Mouse (Mus musculus) heart, adult 2 months (tissue): ENCODE measurements at regions not wholly inside any gene's neighbourhood (a gene's known extent, or its start where the extent isn't known, plus 50 kb on each side); places are given as distances from the start of the nearest gene placed in this dataset.

Experiments used
- DNase-seq, 2 experiments: peaks; one replicate each; pipeline ENCODE4 v3.0.0; 2021
- H3K27ac ChIP-seq: fragments of 200-600 bp; 2 replicates; pipeline ENCODE4 v1.8.1; 2022
- H3K27me3 ChIP-seq: fragments of 200-500 bp; 2 replicates; pipeline ENCODE4 v1.6.1; 2012; ENCODE audit warnings: mild to moderate bottlenecking, low read length, inconsistent platforms, mixed read lengths; ENCODE audit not compliant: control insufficient read depth, insufficient read depth
- H3K36me3 ChIP-seq: fragments of 200-500 bp; 2 replicates; pipeline ENCODE4 v1.6.1; 2012; ENCODE audit warnings: low read length, inconsistent platforms; ENCODE audit not compliant: control insufficient read depth, insufficient read depth
- H3K4me1 ChIP-seq: fragments of 200-500 bp; 2 replicates; pipeline ENCODE4 v1.6.1; 2011; ENCODE audit warnings: low read length; ENCODE audit not compliant: control insufficient read depth, insufficient read depth
- H3K4me3 ChIP-seq: fragments of 200-600 bp; 2 replicates; pipeline ENCODE4 v1.8.1; 2022
- H3K79me2 ChIP-seq: fragments of 200-500 bp; replicated peaks from 2 replicates; pipeline ENCODE4 v1.6.1; 2012; ENCODE audit warnings: mild to moderate bottlenecking, inconsistent platforms, low read length, moderate library complexity, mixed read lengths; ENCODE audit not compliant: control insufficient read depth, insufficient read depth
- H3K9ac ChIP-seq: fragments of 200-500 bp; 2 replicates; pipeline ENCODE4 v1.6.1; 2012; ENCODE audit warnings: low read depth, mild to moderate bottlenecking, control low read depth, inconsistent platforms, low read length, mixed read lengths
- CTCF ChIP-seq: fragments of 200-600 bp; IDR thresholded peaks from 2 replicates; pipeline ENCODE4 v1.8.1; 2022; ENCODE audit warnings: antibody characterized with exemption, mild to moderate bottlenecking, moderate library complexity
- EP300 ChIP-seq: fragments of 200-500 bp; IDR thresholded peaks from 2 replicates; pipeline ENCODE4 v1.6.1; 2011; ENCODE audit warnings: low read depth, low read length, control low read depth; ENCODE audit not compliant: insufficient read depth
- POLR2A ChIP-seq: fragments of 200-500 bp; IDR thresholded peaks from 2 replicates; pipeline ENCODE4 v1.6.1; 2011; ENCODE audit warnings: mild to moderate bottlenecking, low read depth, low read length, control low read depth; ENCODE audit not compliant: insufficient read depth
- WGBS: fragments of 180-500 bp; shearing (Covaris S2); methylation state at CpG from one replicate; pipeline ENCODE4 v1.1.7; 2018; 5-methylcytosine and 5-hydroxymethylcytosine counted together
- intact Hi-C: fragments of 180-260 bp; cut with DNase I; formaldehyde crosslinking; loops from one replicate; pipeline ENCODE4 v1.15.1; 2025

DNA sequence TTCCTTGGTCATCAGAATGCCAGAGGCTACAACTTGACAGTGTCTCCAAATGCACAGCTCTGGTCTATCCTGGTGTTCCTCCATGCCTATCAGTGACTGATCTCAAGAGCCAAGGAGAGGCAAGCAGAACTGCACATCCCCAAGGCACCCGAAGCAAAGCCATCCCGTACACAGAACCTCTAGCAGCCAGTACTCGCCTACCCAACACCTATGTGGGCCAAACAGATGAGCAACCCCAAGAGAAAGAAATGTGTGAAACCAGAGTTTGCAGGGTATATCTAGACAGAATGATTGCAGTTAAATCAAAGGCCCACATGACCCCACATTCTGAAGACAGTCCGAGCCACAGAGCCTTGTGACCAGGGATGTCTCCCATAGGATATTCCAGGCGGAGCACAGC lies 60.0 kb upstream of the Nmu start:
- Histone ChIP-seq H3K4me3 (no peak overlapping the region), H3K9ac (no peak overlapping the region), H3K27me3 (no peaks in the 10 kb centered on the region), H3K27ac (no peak overlapping the region), H3K36me3 (no peaks in the 10 kb centered on the region), H3K4me1 (no peaks in the 10 kb centered on the region), H3K79me2 (no peaks in the 10 kb centered on the region)
- 97% methylated on average over 5 of the region's 5 CpGs for WGBS
- TF ChIP-seq POLR2A (no peak), EP300 (no peak), CTCF (no peak)
- intact Hi-C loops, result no loop called here
- no peak for DNase-seq

DNA sequence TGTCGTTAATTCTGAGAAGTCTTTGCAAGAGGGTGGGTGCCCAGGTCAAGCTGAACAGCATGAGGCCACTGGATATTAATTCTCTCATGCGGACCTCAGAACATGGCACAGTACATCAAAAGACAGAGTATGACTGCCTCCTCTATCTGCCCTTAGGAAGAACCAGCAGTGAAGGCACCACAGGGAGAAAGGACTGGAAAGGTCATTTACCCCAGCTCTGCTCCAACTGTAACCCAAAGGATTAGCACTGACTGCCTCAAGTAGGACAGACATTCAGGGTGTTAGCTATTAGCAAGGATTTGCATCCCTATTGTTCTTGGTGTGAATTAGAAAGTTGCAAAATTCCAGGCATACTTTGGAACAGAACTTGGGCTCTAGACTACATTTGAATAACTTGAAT lies 58.2 kb upstream of the Gm7271 start:
- Histone ChIP-seq H3K36me3 (no peaks in the 10 kb centered on the region), H3K9ac (no peak overlapping the region), H3K4me1 (no peaks in the 10 kb centered on the region), H3K79me2 (no peaks in the 10 kb centered on the region), H3K27me3 (no peaks in the 10 kb centered on the region), H3K4me3 (no peak overlapping the region), H3K27ac (no peak overlapping the region)
- TF ChIP-seq CTCF (no peak), POLR2A (no peak), EP300 (no peak)
- no peak for DNase-seq
- 86% methylated on average over 2 of the region's 2 CpGs for WGBS
- intact Hi-C loops, result no loop called here

DNA sequence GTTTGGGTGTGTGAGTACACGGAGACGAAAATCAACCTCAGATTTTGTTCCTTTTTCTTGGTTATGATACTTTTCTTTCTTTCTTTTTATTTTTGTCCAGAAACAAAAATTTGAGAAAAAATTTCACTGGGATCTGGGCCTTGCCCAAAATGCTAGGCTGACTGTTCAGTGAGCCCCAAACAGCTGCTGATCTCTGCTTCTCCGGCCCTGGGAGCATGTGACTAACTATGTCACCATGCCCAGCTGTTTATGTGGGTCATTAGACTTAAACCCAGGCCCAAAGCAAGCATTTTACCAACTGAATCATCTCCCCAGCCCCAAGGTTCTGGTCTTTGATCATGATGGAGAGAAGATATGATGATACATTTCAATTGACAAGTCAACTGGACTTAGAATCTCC lies 56.3 kb upstream of the Gm7271 start:
- WGBS, result 88% methylated on average over 3 of the region's 3 CpGs
- no peak for DNase-seq
- Histone ChIP-seq H3K4me1 (no peaks in the 10 kb centered on the region), H3K36me3 (no peaks in the 10 kb centered on the region), H3K27ac (no peak overlapping the region), H3K79me2 (no peaks in the 10 kb centered on the region), H3K9ac (no peak overlapping the region), H3K4me3 (no peak overlapping the region), H3K27me3 (no peaks in the 10 kb centered on the region)
- TF ChIP-seq POLR2A (no peak), EP300 (no peak)
- intact Hi-C loops, result no loop called here

DNA sequence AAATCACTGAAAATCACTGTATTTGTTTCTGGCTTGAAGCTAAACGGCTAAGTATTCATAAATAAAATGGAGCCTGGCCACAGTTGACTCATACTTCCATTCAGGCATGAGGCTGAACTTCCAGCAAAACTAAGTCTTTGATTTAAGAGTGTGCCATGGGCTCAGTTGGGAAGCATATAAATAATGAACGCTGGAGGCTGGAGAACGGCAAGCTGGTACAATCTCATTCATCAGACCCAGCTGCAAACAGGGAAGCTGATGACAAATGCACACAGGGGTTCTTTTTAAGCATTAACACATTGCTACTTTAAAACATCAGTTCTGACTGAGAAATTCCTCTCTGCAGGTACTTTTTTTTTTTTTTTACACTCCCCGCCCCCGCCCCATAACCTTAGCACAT lies 54.4 kb upstream of the Gm7271 start:
- Histone ChIP-seq H3K27me3 (no peaks in the 10 kb centered on the region), H3K4me1 (no peaks in the 10 kb centered on the region), H3K9ac (no peak overlapping the region), H3K4me3 (no peak overlapping the region), H3K27ac (no peak overlapping the region), H3K79me2 (no peaks in the 10 kb centered on the region), H3K36me3 (no peaks in the 10 kb centered on the region)
- 80% methylated on average over 5 of the region's 5 CpGs for WGBS
- TF ChIP-seq POLR2A, result no peak
- no peak for TF ChIP-seq CTCF
- no peak for TF ChIP-seq EP300
- intact Hi-C loops, result no loop called here
- DNase-seq, result no peak

DNA sequence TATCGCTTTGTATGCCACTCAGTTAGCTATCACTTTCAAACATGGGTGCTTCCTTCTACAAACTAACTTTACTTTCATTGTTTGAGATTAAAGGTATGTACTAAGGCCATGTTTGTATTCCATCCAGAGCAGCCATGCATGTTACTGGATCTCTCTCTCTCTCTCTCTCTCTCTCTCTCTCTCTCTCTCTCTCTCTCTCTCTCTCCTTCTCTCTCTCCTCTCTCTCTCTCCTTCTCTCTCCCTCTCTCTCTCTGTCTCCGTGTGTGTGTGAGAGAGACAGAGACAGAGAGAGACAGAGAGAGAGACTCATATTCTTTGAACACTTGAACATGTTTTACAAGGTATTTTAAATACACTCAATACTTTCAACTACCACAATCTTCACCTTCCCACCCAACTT lies 50.2 kb upstream of the Gm7271 start:
- TF ChIP-seq EP300 (no peak), CTCF (no peak), POLR2A (no peak)
- no peak overlapping the region for H3K27ac ChIP-seq
- 75% methylated on average over 2 of the region's 2 CpGs for WGBS
- H3K36me3 ChIP-seq, result no peaks in the 10 kb centered on the region
- no peaks in the 10 kb centered on the region for H3K27me3 ChIP-seq
- H3K4me3 ChIP-seq, result no peak overlapping the region
- intact Hi-C loops, result no loop called here
- no peaks in the 10 kb centered on the region for H3K4me1 ChIP-seq
- no peaks in the 10 kb centered on the region for H3K79me2 ChIP-seq
- DNase-seq, result no peak
- H3K9ac ChIP-seq, result no peak overlapping the region
